ENCODE assay signal across 9 mouse cellular contexts in the genomic region with DNA sequence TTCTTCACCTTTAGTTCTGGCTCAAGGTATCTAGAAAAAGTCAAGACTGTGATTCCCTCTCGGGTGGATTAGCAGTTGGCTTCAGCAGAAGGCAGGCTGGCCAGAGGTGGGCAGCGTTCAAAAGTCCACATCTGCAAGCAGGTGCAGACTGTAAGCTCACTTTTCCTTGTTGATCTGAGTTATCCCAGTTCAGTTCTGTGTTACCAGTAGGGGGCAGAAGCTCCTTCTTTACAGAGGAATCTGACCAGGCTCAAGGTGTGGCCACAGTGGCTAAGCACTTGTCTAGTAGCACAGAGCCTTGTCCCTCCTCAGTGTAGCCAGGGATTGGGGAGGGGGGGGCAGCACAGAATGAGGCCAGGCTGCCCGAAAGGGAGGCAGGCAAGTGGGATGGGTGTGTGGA. TPM values are rescaled to one million over a fixed set of nuclear protein-coding genes. Genes with fewer than 3 reads are reported as not detected.
DNase-seq lines count a peak whose midpoint lies in the region.
"Had no signal": no experiment of that assay in that cellular context is flagged by ENCODE, and none has a peak within 500 bp of the region (broad histone marks: within the 10 kb centered on the region; RNA-seq: fewer than 3 reads in every experiment).

No protein-coding gene starts in this region.

- H3K36me3 ChIP-seq in splenic B cell, adult 2 months (ENCODE audit: control insufficient read depth, insufficient read depth, low read length, poor library complexity, severe bottlenecking) = peaks cover 15% of the 10 kb centered on the region

- H3K27me3 ChIP-seq in splenic B cell, adult 2 months (ENCODE audit: control insufficient read depth, insufficient read depth, low read length, poor library complexity, severe bottlenecking) = no peaks in the 10 kb centered on the region
- H3K27me3 ChIP-seq: heart, embryonic 13.5 days had no signal

- DNase-seq in adrenal gland, adult 18-20 months (ENCODE audit: low spot score in 2 of 2) = peak; percentile 31 to 57
- no peak for DNase-seq in adrenal gland, postnatal 4 days (ENCODE audit: low spot score in 2 of 2)
- DNase-seq in testis, postnatal 10 days (ENCODE audit: low spot score) = peak; percentile 68
- no peak for DNase-seq in testis, postnatal 14 days (ENCODE audit: low spot score)
- peak; percentile 77 for DNase-seq in embryo, embryonic 11 days
- peak; percentile 75 for DNase-seq in kidney, adult 11 months
- DNase-seq in lung, adult 18-20 months = peak; percentile 72 to 87
- DNase-seq in splenic B cell, adult 2 months (ENCODE audit: low read depth, low spot score) = peak; percentile 83

RNA-seq across cellular contexts. Expression of a gene that starts 22.4 kb away (rescaled TPM):
- 10 to 100 TPM; 28.4 to 29.6 TPM for total RNA-seq in adrenal gland, adult 18-20 months (2021)
- 10 to 100 TPM; 49.7 to 54.1 TPM for total RNA-seq in adrenal gland, postnatal 4 days (2021)

RNA-seq across cellular contexts. Expression of a gene that starts 33.7 kb away (rescaled TPM):
- total RNA-seq in adrenal gland, adult 18-20 months (2021) = 1 to 10 TPM; 5.1 to 5.4 TPM
- 10 to 100 TPM; 12.8 to 13.6 TPM for total RNA-seq in adrenal gland, postnatal 4 days (2021)

Comparison
In these comparisons a context has a peak if more than half of its experiments do, and no peak if none do; other contexts are left out.
1. DNase-seq: peak in adrenal gland, adult 18-20 months (2 of 2), testis, postnatal 10 days (single experiment), embryo, embryonic 11 days (single experiment), kidney, adult 11 months (single experiment), lung, adult 18-20 months (2 of 2) and splenic B cell, adult 2 months (single experiment); none in adrenal gland, postnatal 4 days (0 of 2) and testis, postnatal 14 days (single experiment).